Mouse (Mus musculus) hindbrain, embryonic 13.5 days (tissue): Measurements from ENCODE around the gene B020031M17Rik. TPM values are rescaled to one million over a fixed set of nuclear protein-coding genes. Genes with fewer than 3 reads are reported as not detected.
"Not testable (repeated sequence)": the region's sequence is repeated elsewhere in the genome, so short reads cannot be mapped to it uniquely, and the experiment has no call there.

Experiments
- ATAC-seq: fragments of 200-750 bp; cut with Nextera tagmentation; 2 replicates; pipeline ENCODE4 v1.8.0; 2017; ENCODE audit warnings: moderate TSS enrichment; ENCODE audit not compliant: low FRiP score
- H3K27ac ChIP-seq: fragments of 300-500 bp; sonication (generic); 2 replicates; pipeline ENCODE4 v1.5.1; 2015; ENCODE audit warnings: inconsistent platforms, mild to moderate bottlenecking, moderate library complexity
- H3K27me3 ChIP-seq: fragments of 300-500 bp; sonication (generic); 2 replicates; pipeline ENCODE4 v1.6.1; 2015; ENCODE audit warnings: mild to moderate bottlenecking, inconsistent platforms
- H3K36me3 ChIP-seq: fragments of 300-500 bp; sonication (generic); 2 replicates; pipeline ENCODE4 v1.6.1; 2015; ENCODE audit warnings: mild to moderate bottlenecking, inconsistent platforms
- H3K4me1 ChIP-seq: fragments of 300-500 bp; sonication (generic); replicated peaks from 2 replicates; pipeline ENCODE4 v1.6.1; 2015; ENCODE audit warnings: inconsistent platforms
- H3K4me2 ChIP-seq: fragments of 300-500 bp; sonication (generic); 2 replicates; pipeline ENCODE4 v1.6.1; 2015; ENCODE audit warnings: inconsistent platforms, mild to moderate bottlenecking, moderate library complexity
- H3K4me3 ChIP-seq: fragments of 300-500 bp; sonication (generic); 2 replicates; pipeline ENCODE4 v1.5.1; 2015; ENCODE audit warnings: mild to moderate bottlenecking, inconsistent platforms
- H3K9ac ChIP-seq: fragments of 300-500 bp; sonication (generic); 2 replicates; pipeline ENCODE4 v1.6.1; 2015; ENCODE audit warnings: mild to moderate bottlenecking, inconsistent platforms
- H3K9me3 ChIP-seq: fragments of 300-500 bp; sonication (generic); 2 replicates; pipeline ENCODE4 v1.6.1; 2016; ENCODE audit warnings: inconsistent platforms
- WGBS: fragments of 180-500 bp; shearing (Covaris S2); methylation state at CpG from one replicate; pipeline ENCODE4 v1.1.7; 2015; 5-methylcytosine and 5-hydroxymethylcytosine counted together
- polyA plus RNA-seq: library from polyadenylated mRNA; unstranded; fragments of >200 nt; fragmentation: Nextera tagmentation; extraction: Ambion mirVana; gene quantifications from 2 replicates; pipeline ENCODE4 v1.2.1, GENCODE M21; 2015

B020031M17Rik gene
- polyA plus RNA-seq = not detected in 2 replicates

- ATAC-seq, H3K27ac ChIP-seq: not testable (repeated sequence)
These were observed at the start of gene B020031M17Rik for GRCm38 (mm10) chr13:119950706-119951105. TSS of gene B020031M17Rik (minus strand) at chr13:119950806.

GRCm38 (mm10) chr13:119999215-119999614 lies 48.6 kb upstream of the B020031M17Rik start:
- not testable (repeated sequence) for H3K4me2 ChIP-seq, H3K4me3 ChIP-seq, H3K4me1 ChIP-seq, H3K36me3 ChIP-seq, H3K9ac ChIP-seq, H3K27me3 ChIP-seq, H3K27ac ChIP-seq, H3K9me3 ChIP-seq, ATAC-seq
- whole genome bisulfite sequencing = no CpG with 5 or more reads among the region's 4 CpGs

More at GRCm38 (mm10) chr13:119950706-119951105, at the start of gene B020031M17Rik:
- H3K27me3 ChIP-seq, H3K9me3 ChIP-seq, H3K4me3 ChIP-seq, H3K4me1 ChIP-seq, H3K36me3 ChIP-seq, H3K4me2 ChIP-seq, H3K9ac ChIP-seq: not testable (repeated sequence)
- WGBS = 86% methylated on average over 4 of the region's 6 CpGs

GRCm38 (mm10) chr13:119998442-119999086 lies 48.0 kb upstream of the B020031M17Rik start:
- H3K9me3 ChIP-seq, H3K36me3 ChIP-seq, H3K4me3 ChIP-seq, H3K4me2 ChIP-seq, H3K27ac ChIP-seq, H3K4me1 ChIP-seq, H3K9ac ChIP-seq, H3K27me3 ChIP-seq: not testable (repeated sequence)
- WGBS = no CpG with 5 or more reads among the region's 22 CpGs
- ATAC-seq = peak; percentile 83

DNA sequence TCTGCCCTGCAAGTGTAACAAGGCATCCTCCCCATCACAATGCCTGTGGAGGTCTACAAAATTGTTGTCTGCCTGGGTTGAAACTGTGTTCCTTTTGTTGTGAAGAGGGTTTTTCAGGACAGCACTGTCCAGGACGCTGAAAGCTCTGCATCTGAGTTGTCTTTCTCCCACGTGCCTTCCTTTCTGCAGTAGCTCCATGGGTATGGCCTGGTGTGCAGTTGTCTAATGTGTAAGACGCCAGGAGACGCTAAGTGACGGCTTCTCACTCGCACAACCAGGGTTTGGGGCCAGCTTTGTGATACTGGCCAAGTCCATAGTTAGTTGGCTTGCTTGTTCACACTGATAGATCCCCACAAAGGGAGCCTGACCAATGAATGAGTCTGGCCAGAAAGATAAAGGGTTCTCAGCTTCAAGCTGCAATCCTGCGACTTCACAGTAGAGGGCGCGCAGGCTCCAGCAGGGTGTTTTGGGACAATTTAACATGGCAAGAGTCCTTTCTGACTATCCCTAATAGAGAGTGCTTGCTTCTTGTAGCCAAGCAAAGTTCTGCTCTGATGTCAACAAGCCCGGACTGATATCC lies 41.4 kb upstream of the B020031M17Rik start:
- H3K27me3 ChIP-seq, H3K36me3 ChIP-seq, H3K4me2 ChIP-seq, H3K9ac ChIP-seq, H3K4me3 ChIP-seq, ATAC-seq, H3K27ac ChIP-seq, H3K4me1 ChIP-seq, H3K9me3 ChIP-seq: not testable (repeated sequence)
- no CpG with 5 or more reads among the region's 10 CpGs for WGBS

DNA sequence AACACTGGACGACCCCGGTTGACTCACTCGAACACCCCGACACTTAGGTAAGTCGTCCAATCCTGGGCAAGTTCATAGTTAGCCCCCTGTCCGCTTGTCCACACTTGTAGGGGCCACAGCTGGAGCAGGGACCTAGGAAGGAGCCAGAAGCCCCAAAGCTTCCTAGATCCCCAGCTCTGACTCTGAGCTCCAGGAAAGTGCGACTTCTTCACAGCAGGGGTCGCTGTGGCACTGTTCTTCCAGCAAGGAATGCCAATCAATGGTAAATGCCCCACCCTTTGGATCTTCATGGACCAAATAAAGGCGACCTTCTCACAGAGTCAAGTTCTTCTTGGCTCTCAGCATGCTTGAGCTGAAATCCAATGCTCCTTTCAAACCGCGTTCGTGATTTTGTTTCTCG lies 40.7 kb upstream of the B020031M17Rik start:
- not testable (repeated sequence) for ATAC-seq
- WGBS = no CpG with 5 or more reads among the region's 13 CpGs

GRCm38 (mm10) chr13:119969163-119969562 lies 18.6 kb upstream of the B020031M17Rik start:
- H3K4me2 ChIP-seq, H3K27me3 ChIP-seq, H3K36me3 ChIP-seq, H3K4me1 ChIP-seq, H3K4me3 ChIP-seq, H3K9ac ChIP-seq, H3K27ac ChIP-seq, H3K9me3 ChIP-seq: not testable (repeated sequence)
- peak; percentile 23; the same call in 1 of the 2 replicates for ATAC-seq
- no CpG with 5 or more reads among the region's 13 CpGs for WGBS

More for the DNA sequence above, 40.7 kb upstream of the B020031M17Rik start:
- not testable (repeated sequence) for H3K9ac ChIP-seq, H3K27ac ChIP-seq, H3K4me2 ChIP-seq, H3K4me3 ChIP-seq, H3K9me3 ChIP-seq, H3K36me3 ChIP-seq, H3K27me3 ChIP-seq, H3K4me1 ChIP-seq

DNA sequence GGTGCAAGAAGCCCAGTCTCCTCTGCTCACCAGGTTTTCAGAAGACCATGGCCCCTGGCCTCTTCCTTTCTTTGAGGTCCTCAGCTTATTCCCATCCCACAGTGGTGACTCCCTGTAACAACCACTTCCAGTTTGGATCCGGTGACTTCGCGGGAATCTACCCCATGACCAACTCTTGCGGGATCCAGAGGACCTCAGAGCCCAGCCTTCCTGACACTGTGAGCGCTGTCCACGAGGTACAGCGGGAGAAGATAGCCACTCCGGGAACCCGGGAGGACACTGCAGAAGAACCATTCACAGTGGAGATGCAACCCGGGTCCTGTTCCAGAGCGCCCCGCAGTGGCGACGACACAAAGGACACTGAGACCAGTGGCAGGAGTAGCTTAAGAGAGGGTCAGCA lies 17.6 kb upstream of the B020031M17Rik start:
- not testable (repeated sequence) for H3K4me1 ChIP-seq, H3K9me3 ChIP-seq, H3K4me3 ChIP-seq, H3K36me3 ChIP-seq, H3K4me2 ChIP-seq, H3K27me3 ChIP-seq, H3K9ac ChIP-seq, H3K27ac ChIP-seq
- ATAC-seq = 0 out of 2 replicates have a peak, but pooled peaks have one; percentile 8
- no CpG with 5 or more reads among the region's 14 CpGs for WGBS

DNA sequence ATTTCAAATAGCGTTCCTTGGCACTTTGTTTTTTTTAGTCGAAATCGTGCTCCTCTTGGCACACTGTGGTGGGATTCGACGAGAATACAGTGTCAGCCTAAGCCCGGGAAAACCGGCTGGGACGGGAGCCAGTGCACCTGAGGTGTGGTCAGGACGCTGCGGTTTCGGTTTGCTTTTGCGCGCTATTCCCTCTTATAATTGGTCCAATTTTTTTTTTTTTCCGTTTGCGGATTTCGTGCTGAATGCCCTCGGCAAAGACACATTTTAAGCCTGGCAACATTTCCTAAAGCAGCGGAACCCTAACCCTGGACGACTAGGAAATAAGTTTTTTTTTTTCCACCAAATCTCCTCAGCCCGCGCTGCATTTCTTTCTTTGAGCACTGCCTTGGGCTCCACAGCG lies 15.4 kb upstream of the B020031M17Rik start:
- not testable (repeated sequence) for H3K4me2 ChIP-seq, H3K4me1 ChIP-seq, H3K9me3 ChIP-seq, H3K27ac ChIP-seq, H3K9ac ChIP-seq, H3K4me3 ChIP-seq, H3K36me3 ChIP-seq, ATAC-seq, H3K27me3 ChIP-seq
- under 1% methylated on average over 21 of the region's 22 CpGs for WGBS

- not testable (repeated sequence) for H3K36me3 ChIP-seq, H3K4me1 ChIP-seq, H3K4me2 ChIP-seq, H3K4me3 ChIP-seq, H3K9me3 ChIP-seq, H3K27ac ChIP-seq, H3K9ac ChIP-seq, H3K27me3 ChIP-seq
- ATAC-seq = peak; percentile 63
- under 1% methylated on average over 17 of the region's 34 CpGs for WGBS
These were observed 14.8 kb upstream of the B020031M17Rik start for GRCm38 (mm10) chr13:119965302-119965952.

- H3K4me1 ChIP-seq, H3K9me3 ChIP-seq, H3K27ac ChIP-seq, H3K4me2 ChIP-seq, H3K4me3 ChIP-seq, H3K36me3 ChIP-seq, H3K27me3 ChIP-seq, H3K9ac ChIP-seq, ATAC-seq: not testable (repeated sequence)
- no CpG with 5 or more reads among the region's 5 CpGs for WGBS
These were observed 12.2 kb upstream of the B020031M17Rik start for GRCm38 (mm10) chr13:119962856-119963255.

GRCm38 (mm10) chr13:119955567-119955966 lies 5.0 kb upstream of the B020031M17Rik start:
- H3K4me2 ChIP-seq, H3K4me1 ChIP-seq, ATAC-seq, H3K27ac ChIP-seq, H3K9me3 ChIP-seq, H3K27me3 ChIP-seq, H3K4me3 ChIP-seq, H3K36me3 ChIP-seq, H3K9ac ChIP-seq: not testable (repeated sequence)
- WGBS = no CpG with 5 or more reads among the region's 5 CpGs

DNA sequence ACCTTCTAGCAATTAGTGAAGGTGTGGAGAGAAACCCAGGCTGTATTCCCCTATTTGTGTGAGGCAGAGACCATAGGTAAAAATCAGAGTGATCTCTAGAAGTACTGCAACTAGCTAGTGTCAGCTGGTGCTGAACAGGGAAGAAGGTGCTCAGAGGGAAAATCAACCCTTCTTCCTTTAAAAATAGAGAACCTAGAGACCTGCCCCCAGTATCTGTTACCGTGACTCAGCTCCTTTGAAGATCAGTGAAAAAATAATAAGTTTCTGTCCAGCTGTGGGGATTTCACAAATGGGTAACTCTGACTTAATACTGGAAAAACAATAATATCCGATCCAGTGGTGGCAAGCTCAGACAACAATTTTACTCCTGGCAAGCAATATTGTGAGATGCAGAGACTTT lies 4.5 kb upstream of the B020031M17Rik start:
- not testable (repeated sequence) for H3K4me2 ChIP-seq, H3K27me3 ChIP-seq, H3K27ac ChIP-seq, ATAC-seq, H3K36me3 ChIP-seq, H3K9ac ChIP-seq, H3K4me3 ChIP-seq, H3K9me3 ChIP-seq, H3K4me1 ChIP-seq
- 83% methylated on average over 2 of the region's 2 CpGs for WGBS

GRCm38 (mm10) chr13:119929172-119929571 lies 21.4 kb downstream of the B020031M17Rik start, which contains the start of gene Gm21761:
TSS of gene Gm21761 (minus strand) at chr13:119929272.
- H3K9me3 ChIP-seq, H3K36me3 ChIP-seq, H3K27ac ChIP-seq, H3K27me3 ChIP-seq, H3K4me1 ChIP-seq, H3K4me3 ChIP-seq, H3K4me2 ChIP-seq, H3K9ac ChIP-seq, ATAC-seq: not testable (repeated sequence)
- WGBS = 100% methylated on average over 1 of the region's 5 CpGs
